Mouse (Mus musculus) kidney, embryonic 16.5 days (tissue): Measurements from ENCODE around the gene 1700001P01Rik. TPM values are rescaled to one million over a fixed set of nuclear protein-coding genes. Genes with fewer than 3 reads are reported as not detected.
A peak's percentile ranks its signal among the peaks of the same experiment; 100 is the strongest.
"Not testable (repeated sequence)": the region's sequence is repeated elsewhere in the genome, so short reads cannot be mapped to it uniquely, and the experiment has no call there.

Experiments
- ATAC-seq: fragments of 200-750 bp; cut with Nextera tagmentation; 2 replicates; pipeline ENCODE4 v1.8.0; 2017; ENCODE audit warnings: moderate TSS enrichment; ENCODE audit not compliant: low FRiP score, low TSS enrichment
- H3K27ac ChIP-seq: fragments of 300-500 bp; sonication (generic); 2 replicates; pipeline ENCODE4 v1.5.1; 2014; ENCODE audit warnings: low read length
- H3K27me3 ChIP-seq: fragments of 300-500 bp; sonication (generic); 2 replicates; pipeline ENCODE4 v1.6.1; 2014; ENCODE audit warnings: low read length, control low read depth, mixed read lengths; ENCODE audit not compliant: insufficient read depth
- H3K36me3 ChIP-seq: fragments of 300-500 bp; sonication (generic); 2 replicates; pipeline ENCODE4 v1.6.1; 2014; ENCODE audit warnings: low read length, control low read depth, mixed read lengths; ENCODE audit not compliant: insufficient read depth
- H3K4me1 ChIP-seq: fragments of 300-500 bp; sonication (generic); 2 replicates; pipeline ENCODE4 v1.6.1; 2014; ENCODE audit warnings: low read length, control low read depth, mixed read lengths; ENCODE audit not compliant: insufficient read depth
- H3K4me2 ChIP-seq: fragments of 300-500 bp; sonication (generic); replicated peaks from 2 replicates; pipeline ENCODE4 v1.6.1; 2014; ENCODE audit warnings: low read depth, low read length
- H3K4me3 ChIP-seq: fragments of 300-500 bp; sonication (generic); 2 replicates; pipeline ENCODE4 v1.5.1; 2014; ENCODE audit warnings: mild to moderate bottlenecking, low read length
- H3K9ac ChIP-seq: fragments of 300-500 bp; sonication (generic); replicated peaks from 2 replicates; pipeline ENCODE4 v1.6.1; 2014; ENCODE audit warnings: low read length
- H3K9me3 ChIP-seq: fragments of 300-500 bp; sonication (generic); 2 replicates; pipeline ENCODE4 v1.6.1; 2016; ENCODE audit warnings: low read length, control low read depth
- WGBS: fragments of 180-500 bp; shearing (Covaris S2); extraction: QIAGEN DNeasy Blood & Tissue Kit; methylation state at CpG from one replicate; pipeline ENCODE4 v1.1.7; 2014; 5-methylcytosine and 5-hydroxymethylcytosine counted together
- polyA plus RNA-seq: library from polyadenylated mRNA; unstranded; fragments of >200 nt; fragmentation: Nextera tagmentation; extraction: Ambion mirVana; gene quantifications from 2 replicates; pipeline ENCODE4 v1.2.1, GENCODE M21; 2015

Gene 1700001P01Rik
- polyA plus RNA-seq, 1 experiment from 2014 or later: 0.27 TPM

DNA sequence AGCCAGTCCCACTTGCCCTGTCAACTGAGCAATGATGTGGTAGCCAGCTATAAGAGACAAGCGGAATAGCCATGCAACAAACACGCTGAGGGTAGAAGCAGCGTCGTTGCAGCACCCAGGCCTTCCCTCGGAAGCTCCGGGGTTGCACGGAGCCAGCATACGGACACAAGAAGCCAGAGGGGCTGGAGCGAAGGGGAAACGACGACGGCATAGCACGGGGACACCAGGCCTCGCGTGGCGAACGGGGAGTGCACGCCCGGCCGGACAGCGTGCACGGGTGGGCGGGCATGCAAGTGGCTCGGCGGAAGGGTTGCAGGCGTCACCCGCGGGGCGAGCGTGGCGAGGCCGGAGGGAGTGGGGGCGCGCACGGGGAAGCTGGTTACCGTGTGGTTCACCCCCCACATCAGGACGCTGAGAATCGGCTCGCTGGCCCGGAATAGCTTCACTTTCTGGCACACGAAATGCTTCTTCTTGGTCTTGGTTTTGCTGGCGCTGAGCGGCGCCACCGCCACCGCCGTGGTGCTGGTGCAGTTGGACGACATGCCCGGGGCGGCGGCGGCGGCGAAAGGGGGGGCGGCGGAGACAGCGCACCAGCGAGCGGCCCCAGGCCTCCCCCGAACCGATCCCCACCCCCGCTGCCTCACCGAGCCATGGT lies 31.5 kb downstream of the 1700001P01Rik start, which contains the start of gene Pip4k2b:
Pip4k2b (minus strand) TSS at position 642 of the 655 bp plus-strand sequence.
- Histone ChIP-seq H3K4me1 (peaks cover 34% of the 10 kb centered on the region), H3K27me3 (no peaks in the 10 kb centered on the region), H3K4me2 (peak within 1 kb of the TSS; percentile 87), H3K4me3 (peak within 1 kb of the TSS; percentile 64), H3K9ac (peak within 1 kb of the TSS; percentile 88), H3K9me3 (no peaks in the 10 kb centered on the region), H3K27ac (peak within 1 kb of the TSS; percentile 96), H3K36me3 (peaks cover 21% of the 10 kb centered on the region; the same call in 1 of the 2 replicates)
- under 1% methylated on average over 60 of the region's 63 CpGs for WGBS
- ATAC-seq: peak; percentile 30; the same call in 1 of the 2 replicates

DNA sequence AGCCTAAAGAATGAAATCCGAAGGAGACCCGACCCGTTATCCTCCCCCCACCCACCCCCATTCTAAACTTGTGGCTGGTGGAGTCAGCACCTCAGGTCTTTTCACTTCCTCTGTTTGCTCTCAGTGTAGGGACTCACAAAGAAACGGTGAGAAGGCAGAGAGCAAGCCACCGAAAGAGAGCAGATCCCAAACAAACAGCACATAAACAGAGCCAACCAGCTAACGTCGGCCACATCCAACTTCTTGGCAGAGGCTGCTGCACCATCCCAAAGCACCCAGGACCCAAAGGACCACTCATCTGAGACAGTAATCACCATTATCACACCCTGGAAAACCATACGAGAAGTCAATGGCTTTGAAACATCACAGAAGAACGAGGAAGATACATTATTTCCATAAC lies 32.3 kb downstream of the 1700001P01Rik start:
- peak overlapping the region; percentile 87 for H3K4me2 ChIP-seq
- H3K27me3 ChIP-seq: no peaks in the 10 kb centered on the region
- peaks cover 16% of the 10 kb centered on the region; the same call in 1 of the 2 replicates for H3K36me3 ChIP-seq
- H3K9me3 ChIP-seq: no peaks in the 10 kb centered on the region
- WGBS: 22% methylated on average over 9 of the region's 9 CpGs
- H3K4me1 ChIP-seq: peaks cover 34% of the 10 kb centered on the region
- H3K27ac ChIP-seq: peak overlapping the region; percentile 77; the same call in 1 of the 2 replicates
- H3K4me3 ChIP-seq: peak overlapping the region; percentile 64
- ATAC-seq: no peak
- H3K9ac ChIP-seq: peak overlapping the region; percentile 88

DNA sequence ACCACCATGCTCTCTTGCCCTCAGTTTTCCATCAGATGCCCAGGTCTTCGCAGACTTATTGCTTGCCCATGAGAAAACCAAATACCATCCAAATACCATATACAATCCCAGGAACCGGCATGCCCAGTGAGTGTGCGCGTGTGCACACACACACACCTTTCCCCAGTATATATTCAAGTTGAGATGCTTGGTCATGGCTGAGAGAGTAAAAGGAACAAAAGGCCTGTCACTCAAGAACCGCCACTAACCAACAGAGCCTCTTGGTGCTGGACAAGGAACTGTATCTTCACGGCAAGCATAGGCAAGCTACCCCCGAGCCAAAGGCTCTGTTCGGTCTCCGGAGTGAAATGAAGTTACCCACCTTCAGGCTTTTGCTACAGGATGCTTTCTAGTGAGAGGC lies 33.1 kb downstream of the 1700001P01Rik start:
- Histone ChIP-seq H3K36me3 (peaks cover 7% of the 10 kb centered on the region; the same call in 1 of the 2 replicates), H3K9ac (peak overlapping the region; percentile 88; the same call in 1 of the 2 replicates), H3K27me3 (no peaks in the 10 kb centered on the region), H3K4me3 (no peak overlapping the region), H3K27ac (no peak overlapping the region), H3K4me2 (peak overlapping the region; percentile 87), H3K4me1 (peaks cover 37% of the 10 kb centered on the region), H3K9me3 (no peaks in the 10 kb centered on the region)
- ATAC-seq: no peak
- WGBS: 77% methylated on average over 9 of the region's 9 CpGs

DNA sequence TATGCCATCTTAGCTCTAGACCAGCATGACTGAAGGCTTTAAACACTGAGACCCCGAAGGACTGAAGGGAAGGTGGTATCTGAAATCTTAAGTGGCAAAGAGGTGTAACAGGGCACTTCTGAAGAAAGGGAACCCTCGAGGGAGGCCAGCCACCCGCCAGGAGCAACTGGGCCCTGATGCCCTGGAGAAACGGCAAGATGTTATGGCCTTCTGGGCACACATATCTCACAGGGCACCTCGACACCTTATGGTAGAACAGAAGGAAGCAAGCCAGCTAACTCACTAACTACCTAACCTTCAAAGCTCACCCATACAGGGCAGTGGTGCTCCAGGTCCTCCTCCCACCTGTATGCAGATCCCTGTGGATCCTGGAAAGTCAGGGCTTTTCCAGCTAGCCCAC lies 33.6 kb downstream of the 1700001P01Rik start:
- ATAC-seq: no peak
- Histone ChIP-seq H3K9me3 (no peaks in the 10 kb centered on the region), H3K4me1 (peaks cover 38% of the 10 kb centered on the region), H3K27me3 (no peaks in the 10 kb centered on the region), H3K4me3 (no peak overlapping the region), H3K9ac (no peak overlapping the region), H3K36me3 (peaks cover 6% of the 10 kb centered on the region; the same call in 1 of the 2 replicates), H3K27ac (no peak overlapping the region), H3K4me2 (no peak overlapping the region)
- 88% methylated on average over 5 of the region's 5 CpGs for WGBS

DNA sequence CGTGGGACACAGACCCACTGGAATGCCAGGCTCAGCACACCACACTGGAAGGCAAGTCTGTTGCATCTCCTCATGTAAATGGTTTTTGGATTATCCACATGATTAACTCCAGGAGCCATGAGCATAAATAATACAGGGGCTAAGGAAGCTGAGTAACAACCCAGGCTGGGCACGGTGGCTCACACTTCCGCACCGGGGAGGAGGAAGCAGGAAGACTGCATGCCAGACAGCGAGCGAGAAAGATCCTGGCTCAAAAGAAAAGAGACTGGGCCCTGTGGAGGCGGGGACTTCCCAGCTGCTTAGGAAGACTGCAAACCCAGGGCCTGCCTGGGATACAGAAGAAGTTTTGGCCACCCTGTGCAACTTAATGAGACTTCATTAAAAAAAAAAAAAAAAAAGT lies 35.5 kb downstream of the 1700001P01Rik start:
- peak overlapping the region; percentile 18; the same call in 1 of the 2 replicates for H3K4me3 ChIP-seq
- WGBS: 25% methylated on average over 7 of the region's 7 CpGs
- peaks cover 38% of the 10 kb centered on the region for H3K4me1 ChIP-seq
- peak overlapping the region; percentile 32 for H3K4me2 ChIP-seq
- H3K9me3 ChIP-seq: no peaks in the 10 kb centered on the region
- 0 out of 2 replicates have a peak overlapping the region, but pooled peaks have one; percentile 18 for H3K9ac ChIP-seq
- no peaks in the 10 kb centered on the region for H3K27me3 ChIP-seq
- no peak for ATAC-seq
- no peaks in the 10 kb centered on the region for H3K36me3 ChIP-seq
- H3K27ac ChIP-seq: peak overlapping the region; percentile 74

DNA sequence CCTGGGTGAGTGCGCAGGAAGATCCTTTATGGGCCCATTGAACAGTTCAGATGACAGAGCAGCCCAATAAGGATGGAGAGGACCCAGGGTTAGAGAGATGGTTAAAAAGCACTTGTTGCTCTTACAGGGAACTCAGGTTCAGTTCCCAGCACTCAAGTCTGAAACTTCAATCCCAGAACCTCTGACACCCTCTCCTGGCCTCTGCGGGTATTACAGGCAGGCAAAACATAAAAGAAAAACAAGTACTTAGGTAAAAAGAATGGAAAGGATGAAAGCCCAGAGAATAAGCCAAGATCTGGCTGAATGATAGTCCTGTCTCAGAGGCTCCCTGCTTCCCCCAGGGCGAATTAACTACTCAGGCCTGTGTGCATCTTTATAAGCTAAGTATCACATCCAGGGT lies 36.6 kb downstream of the 1700001P01Rik start:
- Histone ChIP-seq H3K4me1 (peaks cover 38% of the 10 kb centered on the region), H3K27me3 (no peaks in the 10 kb centered on the region), H3K9me3 (no peaks in the 10 kb centered on the region), H3K27ac (no peak overlapping the region), H3K4me3 (no peak overlapping the region), H3K9ac (no peak overlapping the region), H3K36me3 (no peaks in the 10 kb centered on the region), H3K4me2 (no peak overlapping the region)
- WGBS: 87% methylated on average over 3 of the region's 3 CpGs
- no peak for ATAC-seq

DNA sequence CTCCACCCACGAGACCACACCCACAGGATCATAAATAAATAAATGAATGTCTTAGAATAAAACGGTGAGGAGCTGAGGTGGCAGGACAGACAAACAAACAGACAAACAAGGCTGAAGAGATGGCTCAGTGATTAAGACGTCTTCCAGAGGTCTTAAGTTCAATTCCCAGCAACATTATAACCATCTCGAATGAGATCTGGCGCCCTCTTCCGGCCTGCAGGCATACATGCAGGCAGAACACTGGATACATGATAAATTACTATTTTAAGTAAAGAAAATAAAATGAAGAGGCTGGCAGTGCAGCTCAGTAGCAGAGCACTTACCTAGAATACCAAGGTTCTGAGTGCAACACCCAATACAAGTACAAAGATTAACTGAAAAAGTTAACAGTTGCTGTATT lies 37.0 kb downstream of the 1700001P01Rik start:
- no peak overlapping the region for H3K4me2 ChIP-seq
- no peaks in the 10 kb centered on the region for H3K27me3 ChIP-seq
- H3K9ac ChIP-seq: no peak overlapping the region
- no peaks in the 10 kb centered on the region for H3K9me3 ChIP-seq
- H3K36me3 ChIP-seq: no peaks in the 10 kb centered on the region
- no peak for ATAC-seq
- no peak overlapping the region for H3K4me3 ChIP-seq
- no peak overlapping the region for H3K27ac ChIP-seq
- peaks cover 35% of the 10 kb centered on the region for H3K4me1 ChIP-seq
- WGBS: 64% methylated on average over 6 of the region's 6 CpGs

DNA sequence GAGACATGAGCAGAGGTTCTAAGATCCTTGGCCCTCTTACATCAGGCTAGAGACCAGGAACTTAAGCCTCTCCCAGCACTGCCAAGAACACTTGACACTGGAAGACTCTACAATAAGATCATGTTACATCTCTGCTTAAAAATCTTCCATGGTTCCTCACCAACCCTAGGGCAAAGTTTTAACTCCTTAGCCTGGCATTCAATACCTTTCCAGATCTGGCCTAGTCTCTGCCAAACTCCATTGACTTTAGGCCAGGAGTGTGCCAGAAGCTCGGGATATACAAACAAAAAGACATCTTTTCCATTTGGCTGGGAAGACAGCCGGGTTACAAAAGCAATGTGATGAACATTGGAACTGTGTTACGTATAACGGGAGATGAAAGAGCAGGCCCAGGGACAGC lies 38.1 kb downstream of the 1700001P01Rik start:
- no peak overlapping the region for H3K4me2 ChIP-seq
- H3K9ac ChIP-seq: no peak overlapping the region
- H3K27ac ChIP-seq: no peak overlapping the region
- H3K36me3 ChIP-seq: no peaks in the 10 kb centered on the region
- no peak for ATAC-seq
- H3K9me3 ChIP-seq: no peaks in the 10 kb centered on the region
- 65% methylated on average over 4 of the region's 4 CpGs for WGBS
- no peak overlapping the region for H3K4me3 ChIP-seq
- no peaks in the 10 kb centered on the region for H3K27me3 ChIP-seq
- H3K4me1 ChIP-seq: peaks cover 24% of the 10 kb centered on the region

DNA sequence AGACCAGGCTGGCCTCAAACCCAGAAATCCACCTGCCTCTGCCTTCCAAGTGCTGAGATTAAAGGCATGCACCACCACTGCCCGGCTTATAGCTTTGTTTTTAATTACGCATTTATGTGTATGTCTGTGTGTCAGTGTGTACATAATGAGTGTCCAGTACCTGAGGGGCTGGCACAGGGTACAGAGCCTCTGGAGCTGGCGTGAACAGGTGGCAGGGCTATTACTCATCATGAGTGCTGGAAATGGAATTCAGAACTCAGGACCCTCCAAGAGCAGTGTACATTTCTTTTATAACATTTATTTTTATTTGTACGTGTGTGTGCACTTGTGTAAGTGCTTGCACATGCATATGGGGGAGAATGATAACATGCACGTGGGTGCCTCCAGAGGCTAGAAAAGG lies 39.1 kb downstream of the 1700001P01Rik start:
- ATAC-seq: no peak
- Histone ChIP-seq H3K4me1 (peaks cover 18% of the 10 kb centered on the region), H3K36me3 (peaks cover 7% of the 10 kb centered on the region), H3K9ac (no peak overlapping the region), H3K4me2 (no peak overlapping the region), H3K27ac (no peak overlapping the region), H3K27me3 (no peaks in the 10 kb centered on the region), H3K4me3 (no peak overlapping the region), H3K9me3 (no peaks in the 10 kb centered on the region)
- WGBS: 88% methylated on average over 5 of the region's 5 CpGs

DNA sequence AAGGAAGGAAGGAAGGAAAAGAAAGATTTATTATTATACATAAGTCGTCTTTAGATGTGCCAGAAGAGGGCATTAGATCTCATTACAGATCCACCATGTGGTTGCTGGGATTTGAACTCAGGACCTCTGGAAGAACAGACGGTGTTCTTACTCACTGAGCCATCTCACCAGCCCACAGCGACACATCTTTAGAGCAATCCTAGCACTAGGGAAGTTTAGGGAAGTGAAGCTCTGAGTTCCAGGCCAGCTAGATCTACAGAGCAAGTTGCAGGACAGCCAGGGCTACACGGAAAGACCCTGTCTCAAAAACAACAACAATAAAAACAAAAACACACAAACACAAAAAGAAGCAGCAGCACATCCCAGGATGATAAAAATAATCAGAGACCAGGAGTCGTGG lies 40.9 kb downstream of the 1700001P01Rik start:
- H3K4me1 ChIP-seq, ATAC-seq: not testable (repeated sequence)
- 84% methylated on average over 5 of the region's 5 CpGs for WGBS

More for the DNA sequence above, 40.9 kb downstream of the 1700001P01Rik start:
- H3K36me3 ChIP-seq: peaks cover 13% of the 10 kb centered on the region
- not testable (repeated sequence) for H3K27ac ChIP-seq, H3K4me3 ChIP-seq, H3K27me3 ChIP-seq, H3K4me2 ChIP-seq, H3K9me3 ChIP-seq, H3K9ac ChIP-seq
